Mouse (Mus musculus) intestine, embryonic 14.5 days (tissue): Measurements from ENCODE around the gene Ust. TPM values are rescaled to one million over a fixed set of nuclear protein-coding genes. Genes with fewer than 3 reads are reported as not detected.

Source experiments
- ATAC-seq: fragments of 200-750 bp; cut with Nextera tagmentation; replicated peaks from 2 replicates; pipeline ENCODE4 v1.8.0; 2017; ENCODE audit warnings: low read depth, moderate number of reproducible peaks, moderate TSS enrichment, moderate library complexity; ENCODE audit not compliant: low FRiP score, low TSS enrichment
- DNase-seq: peaks from one replicate; pipeline ENCODE4 v3.0.0-alpha.2; 2018; ENCODE audit warnings: low spot score
- H3K27ac ChIP-seq: fragments of 300-500 bp; sonication (generic); 2 replicates; pipeline ENCODE4 v1.5.1; 2014; ENCODE audit warnings: low read depth, mild to moderate bottlenecking, control low read depth
- H3K27me3 ChIP-seq: fragments of 300-500 bp; sonication (generic); replicated peaks from 2 replicates; pipeline ENCODE4 v1.6.1; 2014; ENCODE audit warnings: low read length, control low read depth; ENCODE audit not compliant: control insufficient read depth, insufficient read depth
- H3K36me3 ChIP-seq: fragments of 300-500 bp; sonication (generic); 2 replicates; pipeline ENCODE4 v1.6.1; 2014; ENCODE audit warnings: low read length, control low read depth; ENCODE audit not compliant: control insufficient read depth, insufficient read depth
- H3K4me1 ChIP-seq: fragments of 300-500 bp; sonication (generic); replicated peaks from 2 replicates; pipeline ENCODE4 v1.6.1; 2014; ENCODE audit warnings: low read length, control low read depth, mixed read lengths; ENCODE audit not compliant: control insufficient read depth, insufficient read depth
- H3K4me2 ChIP-seq: fragments of 300-500 bp; sonication (generic); 2 replicates; pipeline ENCODE4 v1.6.1; 2014; ENCODE audit warnings: low read length
- H3K4me3 ChIP-seq: fragments of 300-500 bp; sonication (generic); 2 replicates; pipeline ENCODE4 v1.5.1; 2014; ENCODE audit warnings: low read depth, low read length, control low read depth, mixed read lengths
- H3K9ac ChIP-seq: fragments of 300-500 bp; sonication (generic); 2 replicates; pipeline ENCODE4 v1.6.1; 2014; ENCODE audit warnings: mild to moderate bottlenecking, low read length
- H3K9me3 ChIP-seq: fragments of 300-500 bp; sonication (generic); 2 replicates; pipeline ENCODE4 v1.6.1; 2016; ENCODE audit warnings: low read length, control low read depth; ENCODE audit not compliant: control insufficient read depth
- WGBS: fragments of 180-500 bp; shearing (Covaris S2); extraction: QIAGEN DNeasy Blood & Tissue Kit; methylation state at CpG from one replicate; pipeline ENCODE4 v1.1.7; 2014; 5-methylcytosine and 5-hydroxymethylcytosine counted together
- polyA plus RNA-seq: library from polyadenylated mRNA; unstranded; fragments of >200 nt; fragmentation: Nextera tagmentation; extraction: Ambion mirVana; gene quantifications from 2 replicates; pipeline ENCODE4 v1.2.1, GENCODE M21; 2014

Ust gene
- polyA plus RNA-seq, 1 experiment from 2014 or later, result 4.8 TPM

- no peak overlapping the region for H3K4me2 ChIP-seq
- peaks cover 18% of the 10 kb centered on the region; the same call in 1 of the 2 replicates for H3K4me1 ChIP-seq
- H3K27me3 ChIP-seq, result no peaks in the 10 kb centered on the region
- no peak overlapping the region for H3K9ac ChIP-seq
- ATAC-seq, result no peak
- no peak overlapping the region for H3K27ac ChIP-seq
- H3K9me3 ChIP-seq, result no peaks in the 10 kb centered on the region
- H3K36me3 ChIP-seq, result no peaks in the 10 kb centered on the region
- H3K4me3 ChIP-seq, result no peak overlapping the region
- no peak for DNase-seq
- 69% methylated on average over 13 of the region's 13 CpGs for whole genome bisulfite sequencing
Measured at GRCm38 (mm10) chr10:8428787-8429778, 89.5 kb downstream of the Ust start.

- DNase-seq (no peak), ATAC-seq (no peak)
- Histone ChIP-seq H3K4me2 (no peak overlapping the region), H3K9ac (no peak overlapping the region), H3K27ac (no peak overlapping the region), H3K36me3 (no peaks in the 10 kb centered on the region), H3K4me3 (no peak overlapping the region), H3K4me1 (peaks cover 18% of the 10 kb centered on the region; the same call in 1 of the 2 replicates), H3K27me3 (no peaks in the 10 kb centered on the region), H3K9me3 (no peaks in the 10 kb centered on the region)
- 72% methylated on average over 12 of the region's 12 CpGs for WGBS
Measured at GRCm38 (mm10) chr10:8427671-8428364, 90.8 kb downstream of the Ust start.

- H3K9me3 ChIP-seq, result no peaks in the 10 kb centered on the region
- no peak overlapping the region for H3K4me2 ChIP-seq
- H3K4me3 ChIP-seq, result no peak overlapping the region
- WGBS, result 42% methylated on average over 6 of the region's 6 CpGs
- peak overlapping the region; percentile 27; the same call in 1 of the 2 replicates for H3K27ac ChIP-seq
- no peaks in the 10 kb centered on the region for H3K36me3 ChIP-seq
- H3K9ac ChIP-seq, result no peak overlapping the region
- DNase-seq (no peak), ATAC-seq (peak; percentile 70; the same call in 1 of the 2 replicates)
- no peaks in the 10 kb centered on the region for H3K27me3 ChIP-seq
- H3K4me1 ChIP-seq, result 0 out of 2 replicates have a peak, but pooled peaks cover 4% of the 10 kb centered on the region
Measured at GRCm38 (mm10) chr10:8419496-8420009, 99.1 kb downstream of the Ust start.

GRCm38 (mm10) chr10:8415474-8415873 lies 103.2 kb downstream of the Ust start:
- Histone ChIP-seq H3K27ac (no peak overlapping the region), H3K27me3 (no peaks in the 10 kb centered on the region), H3K4me1 (0 out of 2 replicates have a peak, but pooled peaks cover 4% of the 10 kb centered on the region), H3K4me2 (no peak overlapping the region), H3K9me3 (no peaks in the 10 kb centered on the region), H3K4me3 (no peak overlapping the region), H3K36me3 (no peaks in the 10 kb centered on the region), H3K9ac (no peak overlapping the region)
- DNase-seq (no peak), ATAC-seq (no peak)
- WGBS, result 84% methylated on average over 5 of the region's 5 CpGs

- no peak for DNase-seq
- Histone ChIP-seq H3K9ac (no peak overlapping the region), H3K4me1 (0 out of 2 replicates have a peak, but pooled peaks cover 4% of the 10 kb centered on the region), H3K27me3 (no peaks in the 10 kb centered on the region), H3K4me2 (no peak overlapping the region), H3K36me3 (no peaks in the 10 kb centered on the region), H3K4me3 (no peak overlapping the region), H3K9me3 (no peaks in the 10 kb centered on the region), H3K27ac (no peak overlapping the region)
- ATAC-seq, result no peak
- 74% methylated on average over 7 of the region's 7 CpGs for WGBS
Measured at GRCm38 (mm10) chr10:8415036-8415435, 103.6 kb downstream of the Ust start.

- H3K27me3 ChIP-seq, result no peaks in the 10 kb centered on the region
- WGBS, result 86% methylated on average over 4 of the region's 4 CpGs
- H3K27ac ChIP-seq, result no peak overlapping the region
- ATAC-seq, result no peak
- H3K9ac ChIP-seq, result no peak overlapping the region
- H3K4me2 ChIP-seq, result no peak overlapping the region
- H3K4me1 ChIP-seq, result no peaks in the 10 kb centered on the region
- no peak for DNase-seq
- no peaks in the 10 kb centered on the region for H3K9me3 ChIP-seq
- H3K4me3 ChIP-seq, result no peak overlapping the region
- no peaks in the 10 kb centered on the region for H3K36me3 ChIP-seq
Measured at GRCm38 (mm10) chr10:8405141-8405540, 113.5 kb downstream of the Ust start.

GRCm38 (mm10) chr10:8392226-8392625 lies 126.4 kb downstream of the Ust start:
- Histone ChIP-seq H3K36me3 (no peaks in the 10 kb centered on the region; the same call in 1 of the 2 replicates), H3K9me3 (no peaks in the 10 kb centered on the region), H3K27me3 (no peaks in the 10 kb centered on the region), H3K4me1 (no peaks in the 10 kb centered on the region), H3K9ac (no peak overlapping the region), H3K4me3 (no peak overlapping the region), H3K27ac (no peak overlapping the region), H3K4me2 (no peak overlapping the region)
- 48% methylated on average over 2 of the region's 2 CpGs for WGBS
- ATAC-seq, result no peak
- no peak for DNase-seq

- ATAC-seq, result no peak
- Histone ChIP-seq H3K9me3 (no peaks in the 10 kb centered on the region), H3K4me2 (no peak overlapping the region), H3K9ac (no peak overlapping the region), H3K4me3 (no peak overlapping the region), H3K27me3 (no peaks in the 10 kb centered on the region), H3K27ac (no peak overlapping the region), H3K36me3 (no peaks in the 10 kb centered on the region; the same call in 1 of the 2 replicates), H3K4me1 (no peaks in the 10 kb centered on the region)
- DNase-seq, result no peak
- 78% methylated on average over 4 of the region's 4 CpGs for WGBS
Measured at GRCm38 (mm10) chr10:8391264-8391748, 127.3 kb downstream of the Ust start.
